Mouse (Mus musculus) thymus, postnatal 10 days (tissue): ENCODE results near the gene Sugt1.
A peak's percentile ranks its signal among the peaks of the same experiment; 100 is the strongest.

Source experiments
- DNase-seq, 2 experiments: peaks; one replicate each; pipeline ENCODE4 v3.0.0; 2021; ENCODE audit warnings: low spot score in 2 of 2

Gene Sugt1

DNA sequence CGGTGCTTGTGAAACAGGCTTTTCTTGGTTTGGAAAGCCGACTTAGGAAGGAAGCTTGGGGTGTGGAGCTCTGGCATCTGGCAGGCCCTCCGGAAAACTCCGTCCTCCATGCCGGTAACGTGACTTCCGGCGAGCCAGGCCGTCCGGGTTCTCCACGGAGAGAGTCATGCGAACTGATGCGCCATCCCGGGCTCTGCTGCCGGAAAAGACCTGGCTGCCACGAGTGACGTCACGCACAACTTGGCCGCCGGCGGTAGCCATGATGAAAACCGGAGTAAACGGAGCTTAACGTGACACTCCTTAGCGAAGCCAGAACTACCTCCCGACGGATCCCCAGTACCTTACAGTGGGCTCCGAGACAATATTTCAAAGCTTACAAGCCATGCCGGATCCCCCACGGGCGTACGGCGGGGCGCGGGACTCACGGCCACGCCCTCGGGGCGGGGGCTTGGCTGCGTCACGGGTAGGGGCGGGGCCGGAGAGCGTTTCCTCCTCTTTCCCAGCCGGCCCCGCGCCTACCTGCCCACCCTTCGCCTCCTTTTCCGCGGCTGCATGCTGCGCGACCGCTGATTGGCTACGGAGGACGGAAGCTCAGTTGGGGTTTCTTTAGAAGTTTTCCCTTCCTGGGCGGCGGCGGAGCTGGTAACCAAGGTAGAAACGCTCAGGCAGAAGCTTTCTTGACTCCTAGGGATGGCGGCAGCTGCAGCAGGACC, at the start of gene Sugt1:
Gene Sugt1 (plus strand): TSS at position 553 of the 713 bp plus-strand sequence.
- DNase-seq = peak; percentile 96

DNA sequence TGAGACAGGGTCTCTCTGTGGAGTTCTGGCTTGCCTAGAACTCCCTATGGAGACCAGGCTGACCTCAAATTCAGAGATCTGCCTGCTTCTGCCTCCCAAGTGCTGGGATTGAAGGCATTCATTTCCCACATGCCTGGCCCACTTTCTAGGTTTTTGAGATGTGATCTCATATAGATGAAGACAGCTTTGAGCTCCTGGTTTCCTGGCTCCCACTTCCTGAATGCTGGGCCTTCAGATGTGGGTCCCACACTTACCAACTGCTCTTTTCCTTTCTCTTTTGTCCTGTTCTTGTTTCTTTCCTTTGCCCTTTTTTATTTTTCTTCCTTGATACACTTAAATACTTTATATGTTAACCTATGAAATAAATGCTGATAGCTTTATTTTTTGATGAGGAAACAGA, 49.6 kb upstream of the Sugt1 start:
- DNase-seq = no peak

DNA sequence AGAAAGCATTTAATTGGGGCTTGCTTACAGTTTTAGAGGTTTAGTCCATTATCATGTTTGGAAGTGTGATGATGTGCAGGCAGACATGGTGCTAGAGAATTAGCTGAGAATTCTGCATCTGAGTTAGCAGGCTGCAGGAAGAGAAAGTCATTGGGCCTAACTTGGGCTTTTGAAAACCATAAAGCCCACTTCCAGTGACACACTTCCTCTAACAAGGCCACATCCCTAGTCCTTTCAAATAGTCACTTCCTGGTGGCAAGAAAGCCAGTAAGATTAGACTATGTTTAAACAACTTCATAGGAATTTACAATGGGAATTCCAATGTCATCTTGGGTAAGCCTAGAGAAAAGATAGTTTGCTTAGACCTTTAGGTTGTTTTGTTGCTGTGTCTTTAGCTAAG, 45.9 kb upstream of the Sugt1 start:
- DNase-seq = no peak

DNA sequence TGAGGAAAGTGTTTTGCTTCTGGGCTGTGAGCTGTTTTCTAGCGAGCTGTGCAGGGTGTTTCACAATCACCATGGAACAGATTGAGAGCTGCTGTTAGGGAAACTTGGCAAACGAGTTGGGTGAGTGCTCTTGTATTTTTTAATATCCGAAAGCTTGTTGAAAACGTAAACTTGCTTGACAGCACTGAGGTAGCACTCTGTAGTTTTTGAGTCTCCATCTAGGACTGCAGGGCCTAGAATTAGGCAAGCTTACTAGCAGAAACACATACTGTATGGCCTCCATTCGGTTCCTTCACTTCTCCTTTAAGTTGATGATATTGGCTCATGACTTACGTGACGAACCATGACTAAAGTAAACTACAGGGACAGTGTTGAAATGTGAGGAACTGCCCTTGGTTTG, 38.1 kb upstream of the Sugt1 start:
- no peak for DNase-seq

DNA sequence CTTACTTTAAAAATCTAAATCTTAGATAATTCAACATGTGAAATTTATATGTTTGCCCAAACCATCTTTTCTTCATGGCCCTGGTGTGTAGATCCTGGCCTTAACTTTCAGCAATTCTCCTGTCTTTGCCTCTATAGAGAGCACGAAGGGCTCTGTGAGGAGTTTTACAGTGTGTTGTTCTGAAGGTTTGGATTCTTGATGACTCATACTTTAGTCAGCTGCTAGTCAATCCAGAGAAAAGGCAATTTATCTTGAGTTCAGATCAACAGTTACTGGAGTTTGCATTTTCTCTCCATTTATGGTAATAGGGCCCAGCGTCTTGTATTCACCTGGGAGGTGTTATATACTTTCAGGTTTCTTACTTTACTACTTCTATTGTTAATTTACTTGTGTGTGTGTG, 35.6 kb upstream of the Sugt1 start:
- no peak for DNase-seq

DNA sequence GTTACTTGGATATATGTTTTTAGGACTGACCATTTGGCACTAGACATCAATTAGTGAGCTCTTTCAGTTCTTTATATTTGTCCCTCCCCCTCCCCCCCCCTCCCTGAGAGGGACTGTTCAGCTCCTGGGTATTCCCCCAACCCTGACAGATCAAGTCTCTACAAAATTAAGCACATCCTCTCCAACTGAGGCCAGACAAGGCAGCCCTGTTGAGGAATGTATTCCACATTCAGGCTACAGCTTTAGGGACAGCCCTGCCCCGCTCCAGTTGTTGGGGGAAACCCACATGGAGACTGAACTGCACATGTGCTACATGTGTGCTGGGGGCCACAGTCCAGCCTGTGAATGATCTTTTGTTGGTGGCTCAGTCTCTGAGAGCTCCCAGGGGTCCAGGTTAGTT, 34.6 kb upstream of the Sugt1 start:
- no peak for DNase-seq

DNA sequence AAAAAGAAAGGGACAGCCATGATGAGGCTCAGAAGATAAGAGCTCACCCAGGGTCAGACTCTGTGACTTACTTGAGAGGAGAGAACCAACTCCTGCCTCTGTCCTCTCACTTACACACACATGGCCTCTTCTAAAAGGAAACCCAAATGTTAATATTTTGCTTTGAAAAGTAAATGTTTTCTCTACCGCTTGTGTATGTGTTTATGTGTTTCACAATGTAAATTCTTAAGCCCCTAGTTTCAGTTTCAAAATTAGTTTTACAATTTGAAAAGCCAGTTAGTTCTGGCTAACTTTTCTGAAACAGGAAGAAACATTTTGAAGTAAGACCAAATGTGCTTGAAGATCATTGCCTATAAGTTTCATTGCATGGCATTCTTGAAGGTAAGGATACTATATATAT, 29.7 kb upstream of the Sugt1 start:
- DNase-seq = no peak

DNA sequence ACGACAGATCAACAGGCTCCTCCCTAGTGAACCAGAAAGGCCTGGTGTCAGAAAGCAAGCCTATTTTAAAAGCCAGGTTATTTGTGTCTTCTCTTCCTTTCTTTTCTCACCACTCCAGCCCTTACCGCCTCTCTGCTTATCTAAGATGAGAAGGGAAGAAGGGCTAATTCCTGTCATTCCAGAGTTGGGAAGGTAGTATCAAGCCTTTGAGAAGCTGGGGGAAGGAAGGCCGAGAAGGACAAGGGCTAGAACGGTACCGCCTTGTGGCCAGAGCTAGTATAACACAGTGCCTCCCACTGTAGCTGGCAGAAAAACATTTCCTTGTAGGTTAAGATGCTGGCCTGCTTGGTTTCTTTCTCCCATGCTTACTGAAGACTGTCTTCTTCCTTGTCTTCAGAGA, 24.7 kb upstream of the Sugt1 start:
- peak; percentile 20 to 59 for DNase-seq

DNA sequence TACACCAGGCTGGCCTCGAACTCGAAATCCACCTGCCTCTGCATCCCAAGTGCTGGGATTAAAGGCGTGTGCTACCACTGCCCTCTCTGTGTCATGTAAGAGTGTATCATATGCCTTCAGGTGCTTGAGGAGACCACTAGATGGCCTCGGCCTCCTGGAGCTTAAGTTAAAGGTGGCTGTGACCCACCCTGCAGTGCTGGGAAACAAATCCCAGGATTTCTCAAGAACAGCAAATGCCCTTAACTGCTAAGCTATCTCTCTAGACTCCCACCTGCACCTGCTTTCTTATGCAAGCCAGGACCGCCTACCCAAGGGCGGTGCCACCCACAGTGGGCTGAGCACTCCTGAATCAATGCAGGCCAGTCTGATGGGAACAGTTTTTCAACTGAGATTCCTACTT, 22.7 kb upstream of the Sugt1 start:
- no peak for DNase-seq

DNA sequence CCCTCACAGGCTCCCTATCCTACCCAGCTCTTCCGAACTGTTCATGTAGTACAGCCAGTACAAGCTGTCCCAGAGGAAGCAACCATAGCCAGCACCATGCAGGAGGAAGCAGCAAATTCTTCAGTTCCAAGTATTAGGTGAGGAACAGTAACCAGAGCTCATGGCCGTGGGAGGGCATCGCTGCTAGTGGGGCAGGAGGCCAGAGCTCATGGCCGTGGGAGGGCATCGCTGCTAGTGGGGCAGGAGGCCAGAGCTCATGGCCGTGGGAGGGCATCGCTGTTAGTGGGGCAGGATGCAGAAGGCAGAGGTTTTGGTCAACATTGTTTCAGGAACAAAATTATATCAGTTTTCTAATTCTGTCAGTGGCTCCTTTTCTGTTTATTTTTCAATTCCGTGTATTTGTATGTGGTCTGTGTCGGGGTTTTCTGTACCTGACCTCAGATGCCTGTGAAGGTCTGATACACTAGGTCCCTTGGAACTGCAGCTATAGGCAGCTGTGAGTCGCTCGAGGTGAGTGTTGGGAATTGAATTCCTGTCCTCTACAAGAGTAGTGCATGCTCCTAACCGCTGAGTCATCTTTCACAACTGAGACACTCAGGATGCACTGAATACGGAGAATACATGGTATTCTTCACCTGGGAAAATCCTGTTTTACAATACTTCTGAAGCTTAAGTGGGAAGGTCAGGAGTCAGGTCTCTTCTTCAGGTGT, 13.9 kb upstream of the Sugt1 start:
- DNase-seq = no peak

DNA sequence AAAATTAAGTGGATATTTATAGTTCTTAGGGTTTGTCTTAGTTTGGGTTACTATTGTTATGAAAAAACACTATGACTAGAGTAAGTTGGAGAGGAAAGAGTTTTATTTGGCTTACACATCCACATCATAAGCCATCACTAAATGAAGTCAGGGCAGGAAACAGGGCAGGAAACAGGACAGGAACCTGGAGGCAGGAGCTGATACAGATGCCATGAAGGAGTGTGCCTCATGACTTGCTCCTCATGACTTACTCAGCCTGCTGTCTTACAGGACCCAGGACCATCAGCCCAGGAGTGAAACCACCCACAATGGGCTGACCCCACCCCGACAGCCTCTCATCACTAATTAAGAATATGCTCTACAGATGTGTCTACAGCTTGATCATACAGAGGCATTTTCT, 13.1 kb upstream of the Sugt1 start:
- DNase-seq = no peak

DNA sequence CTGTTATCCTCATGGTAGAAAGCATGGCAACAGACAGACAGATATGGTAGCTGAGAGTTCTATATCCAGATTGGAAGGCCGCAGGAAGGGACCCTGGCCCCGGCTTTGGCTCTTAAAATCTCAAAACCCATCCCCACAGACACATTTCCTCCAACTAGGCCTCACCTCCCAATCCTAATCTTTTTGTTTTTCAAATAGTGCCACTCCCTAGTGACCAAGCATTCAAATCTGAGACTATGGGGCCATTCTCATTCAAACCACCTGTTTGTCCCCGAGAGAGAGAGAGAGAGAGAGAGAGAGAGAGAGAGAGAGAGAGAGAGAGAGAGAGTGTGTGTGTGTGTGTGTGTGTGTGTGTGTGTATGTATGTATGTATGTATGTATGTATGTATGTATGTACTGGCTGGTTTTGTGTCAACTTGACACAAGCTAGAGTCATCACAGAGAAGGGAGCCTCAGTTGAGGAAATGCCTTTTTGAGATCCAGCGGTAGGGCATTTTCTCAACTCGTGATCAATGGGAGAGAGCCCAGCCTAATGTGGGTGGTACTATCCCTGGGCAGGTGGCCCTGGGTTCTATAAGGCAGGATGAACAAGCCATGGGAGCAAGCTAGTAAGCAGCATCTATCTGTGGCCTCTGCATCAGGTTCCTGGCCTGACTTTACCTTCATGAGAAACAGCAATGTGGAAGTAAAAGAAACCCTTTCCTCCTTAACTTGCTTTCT, 3.8 kb upstream of the Sugt1 start:
- DNase-seq = no peak

DNA sequence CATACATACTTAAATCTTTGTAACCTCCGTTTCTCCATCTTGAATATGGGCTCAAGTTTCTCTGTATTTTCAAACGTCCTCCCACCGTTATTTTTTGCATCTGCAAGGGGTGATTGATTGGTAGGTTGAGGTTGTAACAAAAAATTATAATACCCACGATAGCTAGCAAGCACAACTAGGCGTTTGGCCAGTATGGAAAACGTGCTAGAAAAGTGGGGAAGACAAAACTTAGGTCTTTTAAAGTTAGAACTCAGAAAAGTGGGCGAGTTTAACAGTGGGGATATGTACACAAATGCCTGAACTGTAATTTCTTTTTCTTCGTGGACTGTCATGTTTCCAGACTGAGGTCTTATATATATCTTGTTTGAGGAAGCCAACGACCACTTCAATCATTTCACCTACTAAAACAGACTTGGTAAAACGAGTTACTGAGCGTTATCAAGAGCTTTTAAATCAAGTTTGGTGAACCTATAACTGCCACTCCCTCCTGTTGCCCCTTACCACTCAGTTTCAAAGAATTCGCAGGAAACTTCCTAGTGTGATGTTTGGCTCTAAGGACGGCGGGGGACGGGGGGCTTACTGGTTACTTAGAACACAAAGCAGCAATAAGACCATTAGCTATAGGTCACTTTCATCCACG, 872 bp upstream of the Sugt1 start:
- DNase-seq = no peak

DNA sequence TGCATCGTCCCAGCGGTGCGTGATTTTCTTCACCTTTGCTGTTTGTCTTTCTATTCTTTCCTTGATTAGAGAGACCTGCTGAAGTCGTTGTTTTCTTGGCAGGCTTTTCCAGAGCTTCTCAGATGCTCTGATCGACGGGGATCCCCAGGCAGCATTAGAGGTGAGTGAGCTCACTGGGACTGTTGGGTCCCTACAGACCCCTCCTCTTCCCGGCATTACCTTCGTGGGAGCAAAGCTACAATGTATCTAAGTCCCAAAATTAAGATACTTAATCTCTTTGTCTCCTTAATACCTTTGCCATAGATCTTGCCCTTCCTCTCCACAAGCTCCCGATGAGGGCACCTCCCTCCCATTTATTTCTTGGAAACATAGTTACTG, 350 bp downstream of the Sugt1 start:
- DNase-seq = no peak

DNA sequence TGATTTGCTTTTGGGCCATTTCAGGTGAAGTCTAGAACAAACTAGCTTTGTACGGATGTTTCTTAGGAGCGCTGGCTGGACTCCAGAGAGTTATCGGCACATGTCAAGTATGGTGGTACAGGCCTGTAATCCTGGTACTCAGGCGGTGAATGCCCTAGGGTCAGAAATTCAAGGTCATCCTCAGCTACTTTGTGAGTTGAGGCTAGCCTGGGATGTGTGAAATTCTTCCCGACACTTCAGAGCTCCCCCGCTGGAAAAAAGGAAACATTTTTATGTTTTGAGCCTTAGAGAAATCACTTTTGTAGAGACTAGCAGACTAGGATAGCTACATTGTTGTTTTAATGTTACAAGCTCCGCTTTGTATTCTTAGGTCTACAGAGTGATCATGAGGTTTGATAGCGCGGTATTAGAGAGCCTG, 1.1 kb downstream of the Sugt1 start:
- DNase-seq = no peak

DNA sequence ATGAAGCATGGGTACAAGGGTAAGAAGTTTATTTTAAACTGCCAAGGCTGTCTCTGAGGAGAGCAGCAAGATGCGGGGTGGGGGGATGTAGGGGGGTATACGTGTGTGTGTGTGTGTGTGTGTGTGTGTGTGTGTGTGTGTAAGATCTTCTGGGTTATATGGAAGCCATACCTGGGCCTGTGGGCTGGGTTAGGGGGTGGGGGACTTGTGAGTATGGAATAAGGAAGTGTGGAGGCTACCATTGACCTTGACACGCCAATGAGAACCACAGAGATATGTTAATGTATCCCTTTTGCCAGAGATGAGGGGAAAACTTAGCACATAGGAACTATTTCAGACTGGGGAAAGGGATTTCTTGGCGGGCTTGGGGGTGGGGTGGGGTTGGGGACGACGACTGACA, 1.9 kb downstream of the Sugt1 start:
- no peak for DNase-seq

DNA sequence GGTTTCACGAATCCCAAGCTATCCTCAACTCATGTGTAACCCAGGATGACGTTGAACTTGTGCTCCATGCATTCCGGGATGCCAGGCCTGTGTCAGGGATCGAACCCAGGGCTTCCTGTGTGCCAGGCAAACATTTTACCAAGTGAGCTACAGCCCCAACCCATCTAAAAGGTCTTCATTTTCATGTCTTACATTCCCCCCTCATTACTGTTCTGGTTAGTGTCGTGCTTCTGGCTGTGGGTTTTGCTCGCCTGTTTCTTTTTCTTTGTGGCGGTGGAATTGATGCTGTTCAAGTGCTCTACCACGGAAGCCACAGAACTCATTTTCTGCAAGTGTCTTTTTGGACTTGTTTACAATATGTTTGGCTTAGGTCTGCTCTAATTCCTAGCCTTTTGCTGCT, 3.4 kb downstream of the Sugt1 start:
- DNase-seq = no peak

DNA sequence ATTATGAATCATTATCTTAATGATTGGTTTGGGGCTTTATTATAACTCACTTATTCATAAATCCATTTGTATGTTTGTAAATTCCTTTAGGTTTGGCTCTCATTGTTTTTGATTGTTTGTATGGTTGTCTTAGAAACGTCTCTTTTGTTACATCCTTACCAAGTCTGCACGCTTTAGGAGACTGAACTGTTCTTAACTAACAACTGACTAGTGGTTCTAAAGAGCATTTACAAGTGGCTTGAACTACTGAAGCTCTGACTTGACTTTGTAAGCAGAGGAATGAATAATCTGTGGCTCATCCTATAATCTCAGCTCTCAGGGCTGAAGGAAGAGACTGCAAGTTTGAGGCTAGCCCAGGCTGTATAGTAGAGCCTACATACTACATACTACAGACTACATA, 4.1 kb downstream of the Sugt1 start:
- DNase-seq = no peak

DNA sequence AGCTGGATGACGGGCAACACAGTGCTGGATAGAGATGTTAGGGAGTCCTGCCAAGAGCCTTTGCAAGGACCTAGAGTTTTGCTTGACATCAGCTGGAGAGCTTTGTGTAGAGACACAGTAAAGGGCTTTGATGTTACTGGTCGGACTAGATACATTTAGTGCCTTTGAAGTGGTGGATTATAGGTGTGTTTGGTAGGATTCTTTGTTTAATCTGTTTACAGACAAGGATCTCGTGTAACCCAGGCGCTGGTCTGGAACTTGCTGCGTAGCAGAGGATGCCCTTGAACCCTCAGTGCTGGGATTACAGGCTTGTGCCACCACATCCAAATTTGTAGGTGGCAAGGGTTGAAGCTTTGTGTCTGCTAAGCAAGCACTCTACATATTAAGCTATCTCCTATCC, 6.6 kb downstream of the Sugt1 start:
- no peak for DNase-seq

DNA sequence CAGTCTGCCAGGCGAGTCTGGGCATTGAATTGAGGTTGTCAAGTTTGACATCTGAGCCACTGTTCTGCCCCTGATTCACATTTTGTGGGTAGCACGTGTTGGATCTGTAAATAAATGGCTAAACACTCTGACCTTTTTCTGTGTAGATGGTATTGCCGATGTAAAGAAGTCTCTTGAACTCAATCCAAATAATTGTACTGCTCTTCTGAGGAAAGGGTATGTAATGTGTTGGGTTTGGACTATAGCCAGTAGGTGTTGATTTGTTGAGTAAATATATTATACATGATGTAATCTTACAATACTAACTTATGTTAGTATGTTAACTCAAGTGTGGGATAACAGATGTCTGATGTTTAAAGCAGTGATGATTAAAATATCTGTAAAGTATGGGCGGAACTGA, 9.1 kb downstream of the Sugt1 start:
- no peak for DNase-seq

DNA sequence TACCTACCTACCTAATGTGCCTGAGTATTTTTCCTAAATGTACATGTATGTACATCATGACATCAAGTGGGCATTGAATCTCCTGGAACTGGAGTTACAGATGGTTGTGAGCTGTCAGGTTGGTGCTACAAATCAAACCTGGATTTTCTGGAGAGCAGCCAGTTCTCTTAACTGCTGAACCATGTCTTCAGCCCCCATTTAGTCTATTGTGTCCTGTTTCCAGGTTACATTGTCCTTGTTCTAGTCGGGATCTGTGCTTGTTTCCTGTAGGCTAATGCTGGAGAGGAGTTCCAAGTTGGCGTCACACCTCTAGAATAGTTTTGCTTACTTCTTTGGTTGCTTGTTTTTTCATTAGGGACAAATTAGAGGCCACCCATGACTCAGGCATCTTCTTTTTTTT, 18.4 kb downstream of the Sugt1 start:
- no peak for DNase-seq

DNA sequence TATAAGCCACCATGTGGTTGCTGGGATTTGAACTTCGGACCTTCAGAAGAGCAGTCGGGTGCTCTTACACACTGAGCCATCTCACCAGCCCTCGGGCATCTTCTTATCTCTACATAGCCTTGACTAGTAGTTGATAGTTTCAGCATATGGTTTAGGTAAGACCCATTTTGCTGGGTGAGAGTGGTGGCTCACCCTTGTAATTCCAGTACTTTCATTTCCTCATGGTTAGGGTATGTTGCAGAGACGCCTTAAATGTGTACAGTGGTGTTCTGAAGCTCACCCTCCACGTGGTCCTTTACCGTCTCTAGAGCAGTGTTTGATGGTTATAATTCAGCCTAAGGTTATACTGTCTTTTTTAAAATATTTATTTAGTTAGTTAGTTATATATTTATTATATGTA, 18.9 kb downstream of the Sugt1 start:
- DNase-seq = no peak

DNA sequence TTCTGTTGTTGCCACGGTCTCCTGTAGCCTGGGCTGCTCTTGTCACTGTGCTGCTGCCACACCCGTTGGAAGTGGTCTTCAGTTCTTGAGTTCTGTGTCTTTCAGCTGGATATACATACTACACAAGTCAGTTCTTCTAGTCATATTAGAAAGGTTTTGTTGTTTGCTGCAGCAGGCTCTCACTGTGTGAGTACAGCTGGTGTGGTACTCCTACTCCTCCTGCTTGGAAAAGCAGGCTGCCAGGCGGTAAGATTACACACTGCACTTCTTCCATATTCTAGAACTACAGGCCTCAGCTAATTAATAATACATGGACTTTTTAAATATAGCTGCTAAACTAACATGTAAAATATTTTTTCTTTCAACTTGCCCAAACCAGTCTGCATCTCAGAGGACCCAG, 19.4 kb downstream of the Sugt1 start:
- DNase-seq = no peak
